Mouse (Mus musculus) gastrocnemius, adult 2 months (tissue): ENCODE measurements around the gene Pdcd11. TPM values are rescaled to one million over a fixed set of nuclear protein-coding genes. Genes with fewer than 3 reads are reported as not detected.
"Not testable (repeated sequence)": the region's sequence is repeated elsewhere in the genome, so short reads cannot be mapped to it uniquely, and the experiment has no call there.

Source experiments
- DNase-seq: peaks from one replicate; pipeline ENCODE4 v3.0.0; 2022
- H3K27ac ChIP-seq: fragments of 200-600 bp; 2 replicates; pipeline ENCODE4 v1.8.1; 2022; ENCODE audit warnings: mild to moderate bottlenecking
- H3K4me3 ChIP-seq: fragments of 200-600 bp; 2 replicates; pipeline ENCODE4 v1.8.1; 2022; ENCODE audit warnings: mild to moderate bottlenecking, moderate library complexity
- CTCF ChIP-seq: fragments of 200-600 bp; IDR thresholded peaks from 2 replicates; pipeline ENCODE4 v1.8.1; 2022; ENCODE audit warnings: antibody characterized with exemption, mild to moderate bottlenecking, moderate library complexity
- intact Hi-C: fragments of 180-260 bp; cut with DNase I; formaldehyde crosslinking; loops from one replicate; pipeline ENCODE4 v1.15.1; 2025
- total RNA-seq, 2 experiments: library from RNA; stranded (reverse); gene quantifications; 2 replicates each; pipeline ENCODE4 v1.2.3; 2021

The Pdcd11 gene
- total RNA-seq, 2 experiments from 2014 or later, result 8.0 to 8.6 TPM

DNA sequence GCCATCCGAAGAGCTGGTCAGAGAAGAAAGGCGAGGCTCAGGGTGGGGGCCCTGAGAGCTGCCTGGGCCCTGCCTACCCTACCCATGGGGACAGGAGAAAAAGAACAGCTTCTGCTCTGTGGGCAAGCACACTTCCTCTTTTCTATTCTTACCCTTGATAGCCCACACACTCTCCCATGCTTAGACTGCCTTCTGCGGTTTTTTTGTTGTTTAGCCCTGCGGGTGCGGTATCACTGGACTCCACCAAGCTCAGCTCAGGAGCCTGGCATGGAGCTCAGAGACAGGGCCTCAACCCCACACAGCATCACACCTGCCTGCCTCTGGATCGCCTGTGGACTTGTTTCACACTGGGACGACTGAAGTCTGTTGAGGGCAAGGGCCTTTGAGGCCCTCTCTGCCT lies 42.6 kb downstream of the Pdcd11 start:
- Histone ChIP-seq H3K4me3 (no peak overlapping the region), H3K27ac (peak overlapping the region; percentile 2; the same call in 1 of the 2 replicates)
- intact Hi-C loops, result no loop called here
- peak; percentile 17 for DNase-seq
- TF ChIP-seq CTCF, result no peak

DNA sequence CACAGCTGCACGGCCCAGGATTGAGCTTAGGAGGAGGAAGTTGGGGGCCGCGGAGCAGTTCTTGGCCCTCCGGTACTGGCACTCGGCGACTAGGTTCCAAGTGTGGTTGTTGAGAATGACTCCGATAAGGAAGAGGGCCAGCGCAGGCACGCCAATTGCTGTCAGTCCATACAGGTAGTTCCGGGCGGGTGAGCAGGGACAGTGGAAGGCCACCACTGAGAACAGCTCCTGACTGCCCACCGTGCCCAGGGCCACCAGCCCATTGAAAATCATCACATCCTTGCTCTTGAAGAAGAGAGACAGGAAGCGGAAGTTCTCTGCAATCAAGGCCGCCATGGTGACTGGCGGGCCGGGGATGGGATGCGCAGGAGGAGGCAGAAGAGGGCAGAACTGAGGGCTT lies 45.0 kb downstream of the Pdcd11 start:
- intact Hi-C loops, result no loop called here
- no peak overlapping the region for H3K27ac ChIP-seq
- DNase-seq, result peak; percentile 18
- TF ChIP-seq CTCF, result no peak
- H3K4me3 ChIP-seq, result no peak overlapping the region

DNA sequence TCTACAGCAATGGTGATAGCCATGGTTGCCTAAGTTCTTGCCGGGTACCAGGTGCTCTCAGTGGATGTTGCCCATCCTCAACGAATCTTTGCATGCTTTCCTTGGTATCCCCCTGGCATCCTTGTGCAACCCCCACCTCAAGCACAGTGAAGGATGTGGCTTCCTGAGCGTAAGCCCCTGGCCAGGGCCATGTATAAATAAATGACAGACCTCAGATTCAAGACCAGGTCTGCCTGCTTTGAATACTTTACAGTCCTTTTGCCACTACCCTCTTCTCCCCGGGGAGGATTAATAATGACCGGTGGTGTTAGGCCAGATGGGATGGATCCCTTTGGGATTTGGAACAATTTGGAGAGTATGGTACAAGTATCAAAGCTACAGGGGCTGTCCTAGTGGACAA lies 45.6 kb downstream of the Pdcd11 start:
- peak; percentile 14 for DNase-seq
- Histone ChIP-seq H3K27ac (peak overlapping the region; percentile 92; the same call in 1 of the 2 replicates), H3K4me3 (peak overlapping the region; percentile 85)
- intact Hi-C loops, result no loop called here
- TF ChIP-seq CTCF, result no peak

DNA sequence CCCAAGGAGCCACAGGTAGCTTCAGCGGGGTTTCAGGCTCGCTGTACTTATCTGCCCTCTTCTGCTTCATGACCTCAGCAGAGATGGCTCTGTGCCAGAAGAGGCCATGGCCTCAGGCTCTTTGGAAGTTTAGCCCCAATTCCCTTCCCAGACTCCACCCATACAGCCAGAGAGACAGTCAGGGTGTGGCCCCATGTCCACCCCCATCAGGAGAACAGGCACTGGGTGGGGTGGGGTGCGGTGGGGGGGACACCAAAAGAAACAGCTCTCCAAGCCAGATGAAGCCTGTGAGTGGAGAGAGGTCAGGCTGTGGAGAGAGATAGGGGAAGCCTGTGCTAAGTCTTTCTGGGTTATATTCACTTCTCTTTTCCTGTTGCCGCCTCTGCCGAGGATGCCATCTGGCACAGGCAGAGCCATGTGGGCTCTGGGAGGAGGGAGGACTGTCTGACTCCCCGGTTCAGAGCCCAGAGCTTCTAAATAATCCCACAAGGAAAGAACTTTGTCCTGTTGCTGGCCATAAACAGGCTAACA lies 46.5 kb downstream of the Pdcd11 start:
- peak; percentile 81 for DNase-seq
- Histone ChIP-seq H3K27ac (peak overlapping the region; percentile 92), H3K4me3 (peak overlapping the region; percentile 85)
- TF ChIP-seq CTCF, result no peak
- intact Hi-C loops, result no loop called here

DNA sequence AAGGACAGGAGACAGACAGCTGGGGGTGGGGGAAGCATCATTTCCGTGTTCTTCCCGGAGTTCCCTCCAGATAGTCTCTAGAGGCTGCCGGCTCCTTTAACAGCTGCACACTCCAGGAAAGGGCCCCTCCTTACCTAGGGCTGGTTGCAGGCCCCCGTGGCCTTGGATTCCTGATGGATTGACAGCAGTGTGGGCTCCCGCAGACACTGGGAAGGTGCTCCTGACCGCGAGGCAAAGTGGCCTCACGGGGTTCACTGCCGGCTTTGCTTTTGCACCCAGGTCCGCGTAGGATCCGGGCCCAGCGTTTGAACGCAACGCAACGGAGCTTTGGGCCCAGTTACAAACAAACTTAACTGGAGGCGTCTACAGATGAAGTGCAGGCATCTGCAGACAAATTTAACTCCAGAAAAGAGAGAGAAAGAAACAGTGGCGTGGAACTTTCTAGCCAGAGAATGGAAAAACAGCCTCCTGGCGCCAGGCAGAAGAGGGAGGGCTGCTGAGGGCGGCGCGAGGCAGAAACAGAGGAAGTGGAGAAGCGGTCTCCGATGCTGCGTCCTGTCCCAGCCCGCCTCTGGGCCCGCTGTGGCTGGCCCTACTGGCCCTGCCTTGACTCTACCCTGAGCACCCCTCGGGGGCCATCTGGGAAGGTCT lies 47.3 kb downstream of the Pdcd11 start, which contains the start of gene Calhm2:
Calhm2 (minus strand) TSS at position 524 of the 651 bp plus-strand sequence.
- peak; percentile 76 for DNase-seq
- intact Hi-C loops, result no loop called here
- peak within 1 kb of the TSS; percentile 92 for H3K27ac ChIP-seq
- peak within 1 kb of the TSS; percentile 85 for H3K4me3 ChIP-seq
- no peak for TF ChIP-seq CTCF

DNA sequence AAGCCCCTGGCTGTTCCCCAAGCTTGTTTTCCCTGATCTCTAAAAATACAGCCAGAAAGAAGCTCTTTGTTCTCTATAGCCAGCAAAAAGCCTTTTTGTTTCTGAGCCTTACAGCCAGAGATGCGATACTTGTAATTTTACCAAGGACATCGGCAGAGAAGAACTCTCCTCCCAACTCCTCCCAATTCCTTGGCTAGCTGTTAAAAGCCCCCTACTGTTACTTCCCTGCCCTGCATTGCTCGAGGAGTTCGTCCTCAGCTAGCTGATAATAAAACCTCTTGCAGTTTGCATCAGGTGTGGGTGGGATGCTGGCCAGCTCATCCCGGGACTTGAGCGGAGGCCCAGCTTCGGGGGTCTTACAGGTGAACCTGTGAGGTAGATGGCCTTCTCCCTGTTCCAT lies 49.0 kb downstream of the Pdcd11 start:
- intact Hi-C loops, DNase-seq: not testable (repeated sequence)

DNA sequence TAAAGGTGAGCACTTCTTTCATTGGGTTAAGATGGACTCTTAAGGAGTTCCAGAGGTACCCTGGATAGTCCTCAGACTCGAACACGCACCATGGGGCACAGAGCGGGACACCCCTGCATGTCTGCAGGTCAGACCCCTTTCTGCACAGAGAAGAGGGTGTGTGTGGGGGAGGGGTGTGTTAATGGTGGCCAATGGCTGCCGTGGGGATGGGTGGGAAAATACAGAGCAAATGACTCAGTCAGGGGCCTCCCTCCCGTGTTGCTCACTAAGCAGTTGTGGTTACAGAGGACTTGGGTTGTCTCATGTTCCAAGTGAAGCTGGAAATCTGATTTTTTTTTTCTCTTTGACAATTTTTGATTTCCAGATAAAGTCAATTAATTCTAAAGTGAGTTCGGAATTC lies 51.9 kb downstream of the Pdcd11 start:
- intact Hi-C loops, result no loop called here
- Histone ChIP-seq H3K27ac (no peak overlapping the region), H3K4me3 (no peak overlapping the region)
- no peak for DNase-seq
- TF ChIP-seq CTCF, result no peak

More for the DNA sequence above, 49.0 kb downstream of the Pdcd11 start:
- H3K27ac ChIP-seq, H3K4me3 ChIP-seq: not testable (repeated sequence)

DNA sequence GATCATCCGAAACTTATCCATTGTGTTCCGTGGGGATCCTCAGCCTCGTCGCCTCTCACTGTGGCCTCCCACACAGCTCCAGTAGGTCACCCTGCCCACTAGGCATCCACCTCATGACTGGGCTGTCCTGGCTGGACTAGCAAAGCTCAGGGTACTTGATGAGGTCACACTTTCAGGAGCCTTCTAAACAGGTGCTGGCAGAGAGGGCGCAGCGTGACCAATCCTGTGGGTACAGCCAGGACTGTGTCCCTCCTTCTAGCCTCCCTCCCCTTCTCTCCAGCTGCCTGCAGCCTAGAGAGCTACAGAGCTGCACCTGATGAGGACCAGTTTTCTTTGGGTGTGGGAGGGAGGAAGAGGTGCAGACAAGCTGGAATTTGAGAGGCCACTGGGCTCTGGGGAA lies 53.6 kb downstream of the Pdcd11 start, which contains the start of gene Calhm1:
Calhm1 (minus strand) TSS at position 101 of the 400 bp plus-strand sequence.
- peak; percentile 19 for DNase-seq
- no peak for TF ChIP-seq CTCF
- intact Hi-C loops, result no loop called here
- Histone ChIP-seq H3K27ac (no peak within 1 kb of the TSS), H3K4me3 (no peak within 1 kb of the TSS)

DNA sequence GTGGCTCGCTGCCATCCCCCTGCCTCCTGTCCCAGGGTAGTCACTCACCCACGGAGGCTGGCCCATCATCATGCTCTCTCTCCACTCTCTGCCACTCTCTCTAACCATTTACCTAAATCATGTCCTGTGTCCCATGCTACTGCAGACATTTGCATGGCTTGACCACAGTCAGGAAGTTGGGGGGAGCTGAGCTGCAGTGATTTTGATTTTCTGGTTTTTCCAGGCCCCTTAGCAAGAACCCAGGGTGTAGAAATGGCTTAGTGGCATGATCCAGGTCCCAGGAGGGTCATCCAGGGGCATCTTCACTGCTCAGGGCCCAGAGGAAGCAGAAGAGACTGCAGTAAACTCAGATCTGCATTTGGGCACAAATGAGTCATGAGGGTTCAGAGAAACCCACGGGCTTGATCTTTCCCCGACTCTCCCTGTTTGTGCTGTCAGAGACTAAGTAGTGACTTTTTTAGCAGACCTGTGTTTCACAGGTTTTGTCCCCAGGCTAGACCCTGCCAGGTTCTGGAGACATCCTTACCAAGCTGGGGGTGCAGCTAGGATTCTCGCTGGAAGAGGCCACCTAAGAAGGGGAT lies 57.8 kb downstream of the Pdcd11 start:
- TF ChIP-seq CTCF, result no peak

DNA sequence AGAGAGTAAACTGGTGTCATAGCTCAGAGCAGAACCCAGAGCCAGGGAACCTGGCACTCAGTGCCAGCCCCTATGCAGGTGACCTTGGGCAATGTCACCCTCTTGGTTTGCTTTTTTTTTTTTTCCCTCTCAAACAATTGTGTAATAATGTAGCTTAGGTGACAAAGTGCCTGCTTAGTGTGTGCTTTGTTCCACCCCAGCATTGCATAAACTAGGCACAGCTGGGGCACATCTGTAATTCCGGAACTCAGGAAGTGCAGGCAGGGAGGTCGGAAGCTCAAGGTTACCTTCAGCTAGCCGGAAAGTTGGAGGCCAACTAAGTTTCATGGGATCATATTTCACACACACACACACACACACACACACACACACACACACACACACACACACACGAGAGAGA lies 59.3 kb downstream of the Pdcd11 start:
- Histone ChIP-seq H3K27ac (no peak overlapping the region), H3K4me3 (no peak overlapping the region)
- intact Hi-C loops, result no loop called here
- no peak for TF ChIP-seq CTCF
- no peak for DNase-seq

More for the DNA sequence above, 57.8 kb downstream of the Pdcd11 start:
- intact Hi-C loops, result no loop called here
- Histone ChIP-seq H3K27ac (no peak overlapping the region), H3K4me3 (no peak overlapping the region)
- no peak for DNase-seq

DNA sequence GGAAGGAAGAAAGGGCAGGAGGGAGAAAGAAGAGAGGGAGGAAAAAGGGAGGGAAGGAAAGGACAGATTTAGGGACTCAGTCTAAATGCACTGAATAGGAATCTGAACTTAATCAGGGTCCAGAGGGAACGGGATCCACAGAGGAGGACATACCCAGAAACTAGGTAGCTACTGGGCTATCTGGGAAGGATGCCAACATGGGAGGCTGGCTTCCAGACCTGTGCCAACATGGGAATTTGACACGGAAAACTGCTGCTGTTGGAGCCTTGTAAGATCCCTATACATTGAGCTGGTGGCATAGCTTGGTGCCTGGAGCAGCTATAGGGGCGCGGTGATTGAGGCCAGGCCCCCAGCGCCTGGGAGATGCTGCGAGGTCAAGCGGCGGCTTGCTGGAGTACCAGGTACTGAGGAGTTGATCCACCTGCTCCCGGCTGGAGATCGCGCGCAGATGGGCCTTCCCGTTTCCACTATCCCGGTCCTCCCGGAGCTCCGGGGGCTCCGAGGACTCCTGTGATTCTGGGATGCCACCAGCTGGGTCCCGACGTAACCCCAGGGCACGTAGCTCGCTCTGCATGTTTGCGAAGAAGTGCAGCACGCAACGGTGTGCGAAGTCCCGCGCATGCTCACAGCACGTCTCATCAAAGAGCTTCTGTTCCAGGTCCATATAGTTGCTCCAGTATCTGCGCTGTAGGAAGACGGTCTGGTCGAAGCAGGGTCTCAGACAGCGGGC lies 60.9 kb downstream of the Pdcd11 start:
- Histone ChIP-seq H3K27ac (no peak overlapping the region), H3K4me3 (peak overlapping the region; percentile 10; the same call in 1 of the 2 replicates)
- DNase-seq, result peak; percentile 15
- intact Hi-C loops, result no loop called here
- TF ChIP-seq CTCF, result no peak

DNA sequence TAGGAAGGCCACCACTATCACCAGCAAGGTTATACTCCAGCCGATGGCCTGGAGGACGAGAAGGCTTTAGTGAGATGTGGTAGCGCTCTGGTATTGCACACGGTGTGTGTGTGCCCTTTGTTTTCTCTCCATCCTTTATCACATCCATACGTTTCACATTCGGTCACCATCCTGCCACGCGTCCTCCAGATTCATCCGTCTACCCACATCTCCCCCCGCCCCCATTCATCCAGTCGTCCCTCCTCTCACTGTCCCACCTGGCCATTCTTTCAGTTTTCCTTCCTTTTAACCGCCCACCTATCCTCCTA lies 61.4 kb downstream of the Pdcd11 start:
- TF ChIP-seq CTCF, result no peak
- H3K4me3 ChIP-seq, result no peak overlapping the region
- no peak for DNase-seq
- intact Hi-C loops, result no loop called here
- no peak overlapping the region for H3K27ac ChIP-seq

DNA sequence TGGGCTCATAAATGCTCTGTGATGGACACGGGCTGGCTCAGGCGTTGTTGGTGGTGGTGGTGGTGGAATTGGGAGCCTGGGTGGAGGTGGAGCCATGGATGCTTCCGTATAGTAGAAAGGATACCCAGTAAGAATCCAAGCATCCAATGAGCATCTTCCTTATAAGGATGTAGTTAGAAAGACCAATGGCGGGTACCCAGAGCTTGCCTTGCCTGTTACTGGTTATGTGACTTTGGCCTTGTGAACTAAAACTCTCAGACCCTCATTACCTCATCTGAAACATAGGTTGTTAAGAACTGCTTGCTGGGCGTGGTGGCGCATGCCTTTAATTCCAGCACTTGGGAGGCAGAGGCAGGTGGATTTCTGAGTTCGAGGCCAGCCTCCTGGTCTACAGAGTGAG lies 63.2 kb downstream of the Pdcd11 start:
- H3K27ac ChIP-seq, result no peak overlapping the region
- no peak for TF ChIP-seq CTCF
- no peak for DNase-seq
- intact Hi-C loops, result no loop called here
- H3K4me3 ChIP-seq, result no peak overlapping the region
